Mouse (Mus musculus): ENCODE measurements at regions not wholly inside any gene's neighbourhood (a gene's known extent, or its start where the extent isn't known, plus 50 kb on each side); places are given as distances from the start of the nearest gene placed in this dataset.
A peak's percentile ranks its signal among the peaks of the same experiment; 100 is the strongest.
"Not testable (repeated sequence)": the region's sequence is repeated elsewhere in the genome, so short reads cannot be mapped to it uniquely, and the experiment has no call there.

GRCm38 (mm10) chrX:17818325-17818724, 246.2 kb upstream of the Fundc1 start:
- DNase-seq = peak in 1 of 2 experiments; percentile 2

- DNase-seq = no peak
Observed at GRCm38 (mm10) chrX:17817651-17818050, 245.5 kb upstream of the Fundc1 start.

DNA sequence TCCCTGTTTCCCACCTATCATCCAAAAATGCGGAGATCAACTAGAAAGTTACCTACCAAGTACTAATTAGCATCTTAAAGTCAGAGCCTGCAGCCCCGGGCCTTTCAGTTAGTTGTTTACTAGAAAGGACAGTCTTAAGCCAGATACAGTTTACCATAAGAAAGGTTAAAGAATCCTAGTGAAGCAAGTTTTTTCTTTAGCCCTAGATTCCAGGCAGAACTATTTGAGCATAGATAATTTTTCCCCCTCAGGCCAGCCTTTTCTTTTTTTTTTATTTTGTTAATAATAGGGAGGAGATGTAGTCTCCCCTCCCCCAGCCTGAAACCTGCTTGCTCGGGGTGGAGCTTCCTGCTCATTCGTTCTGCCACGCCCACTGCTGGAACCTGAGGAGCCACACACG, 215.9 kb upstream of the Fundc1 start:
- not testable (repeated sequence) for DNase-seq

DNA sequence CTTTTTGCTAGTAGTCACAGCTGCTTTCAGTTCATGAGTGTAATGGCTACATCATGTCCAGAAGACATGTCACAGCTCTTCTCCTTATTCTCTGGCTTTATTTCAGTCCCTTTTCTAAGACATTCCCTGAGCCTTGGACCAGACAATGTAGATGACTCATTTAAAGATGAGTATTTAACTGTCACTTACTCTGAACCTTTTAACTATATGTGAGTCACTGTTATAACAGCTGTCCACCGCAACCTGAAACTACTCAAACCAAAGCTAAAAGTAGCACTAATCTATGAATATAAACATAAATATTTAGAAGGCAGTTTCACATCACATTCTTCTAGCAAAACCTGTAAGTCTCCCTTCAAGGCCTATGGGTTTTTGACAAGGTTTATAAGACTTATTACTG, 203.8 kb upstream of the Fundc1 start:
- no peak for DNase-seq

DNA sequence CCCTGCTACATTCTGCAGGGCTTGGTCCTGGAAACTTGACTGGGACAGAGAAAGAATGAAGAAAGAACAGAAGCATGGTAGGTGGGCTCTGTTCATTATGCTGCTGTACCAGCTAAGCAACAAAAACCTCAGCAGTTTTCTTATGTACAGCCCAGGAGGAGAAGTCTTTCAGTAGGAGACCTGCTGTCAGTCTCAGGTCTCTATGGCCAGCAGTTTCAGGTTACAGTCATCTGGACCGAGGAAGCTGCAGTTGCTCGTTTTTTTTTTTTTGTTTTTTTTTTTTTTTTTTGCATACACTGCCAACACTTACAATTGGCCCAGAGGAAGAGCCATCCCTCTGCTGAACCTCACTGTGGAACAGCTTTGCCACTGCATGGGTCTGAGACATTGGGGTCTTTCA, 180.7 kb upstream of the Fundc1 start:
- DNase-seq = no peak

DNA sequence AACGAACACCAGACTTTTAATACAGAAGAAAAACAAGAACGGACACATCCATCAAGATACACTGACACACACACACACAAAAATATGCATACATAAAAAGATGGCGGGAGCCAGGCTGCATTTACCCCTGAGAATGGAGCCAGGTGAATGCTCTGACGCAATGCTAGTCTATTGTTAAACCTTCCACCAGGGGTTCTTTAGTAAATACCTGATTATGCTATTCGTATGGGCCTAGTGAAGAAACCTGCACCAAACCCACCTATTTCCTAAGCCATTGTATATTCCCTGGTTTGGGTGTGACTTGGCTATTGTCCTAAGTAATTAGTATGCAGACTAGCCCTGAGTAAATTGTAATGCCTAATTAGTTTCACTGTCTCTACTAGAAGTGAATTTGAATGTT, 179.3 kb upstream of the Fundc1 start:
- DNase-seq = no peak

DNA sequence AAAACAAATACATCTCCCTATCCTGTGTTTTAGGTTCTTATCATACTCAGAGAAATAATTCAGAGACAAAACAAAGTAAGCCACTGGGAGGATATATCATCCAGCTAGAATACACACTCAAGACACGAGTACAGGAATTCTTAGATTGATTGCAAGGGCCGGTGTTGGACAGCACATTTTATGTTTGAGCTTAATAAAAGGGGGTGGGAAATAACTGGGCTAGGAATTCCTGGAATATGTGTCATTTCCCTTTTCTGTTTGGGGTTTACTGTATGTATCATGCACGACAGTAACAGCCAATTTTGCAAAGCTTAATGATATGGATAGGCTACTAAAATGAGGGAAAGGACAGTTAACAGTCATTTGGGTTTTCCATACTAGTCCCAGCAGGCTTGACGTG, 158.1 kb upstream of the Fundc1 start:
- no peak for DNase-seq

GRCm38 (mm10) chrX:17725780-17726220, 153.7 kb upstream of the Fundc1 start:
- no peak for DNase-seq

DNA sequence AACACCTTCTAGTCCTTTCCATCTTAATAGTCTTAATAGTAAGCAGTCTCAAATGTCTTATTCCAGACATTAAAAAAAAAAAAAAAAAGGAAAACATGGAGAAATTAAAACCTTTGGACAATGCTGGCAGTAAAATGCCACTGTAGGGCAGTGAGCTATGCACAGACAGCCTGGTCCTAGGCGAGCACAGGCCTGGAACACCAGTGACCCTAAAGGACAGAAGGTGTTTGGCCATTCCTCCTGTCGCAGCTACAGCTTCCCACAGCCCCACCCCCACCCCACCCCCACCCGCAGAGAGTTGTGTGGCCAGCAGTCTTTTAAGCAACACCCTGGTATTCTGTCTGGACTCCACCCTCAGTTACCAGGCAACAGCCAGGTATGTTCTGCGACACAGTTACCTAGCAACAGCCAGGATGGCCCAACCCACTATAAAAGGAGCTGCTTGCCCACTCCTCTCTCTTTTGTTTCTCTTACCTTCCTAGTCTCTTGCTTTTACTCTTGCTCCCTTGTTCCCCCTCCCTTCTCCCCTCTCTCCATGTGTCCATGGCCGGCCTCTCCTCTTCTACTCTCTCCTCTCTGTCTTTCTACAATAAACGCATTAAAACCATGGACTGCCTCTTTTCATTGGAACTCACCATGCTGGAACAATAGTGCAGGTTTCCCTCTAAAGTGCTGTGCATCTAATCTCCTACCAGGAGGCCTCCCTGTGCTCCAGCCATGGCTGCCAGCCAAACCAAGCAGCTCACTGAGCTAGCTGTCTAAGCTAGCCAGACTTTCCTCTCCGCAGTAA, 153.1 kb upstream of the Fundc1 start:
- DNase-seq = peak; percentile 26 to 34

DNA sequence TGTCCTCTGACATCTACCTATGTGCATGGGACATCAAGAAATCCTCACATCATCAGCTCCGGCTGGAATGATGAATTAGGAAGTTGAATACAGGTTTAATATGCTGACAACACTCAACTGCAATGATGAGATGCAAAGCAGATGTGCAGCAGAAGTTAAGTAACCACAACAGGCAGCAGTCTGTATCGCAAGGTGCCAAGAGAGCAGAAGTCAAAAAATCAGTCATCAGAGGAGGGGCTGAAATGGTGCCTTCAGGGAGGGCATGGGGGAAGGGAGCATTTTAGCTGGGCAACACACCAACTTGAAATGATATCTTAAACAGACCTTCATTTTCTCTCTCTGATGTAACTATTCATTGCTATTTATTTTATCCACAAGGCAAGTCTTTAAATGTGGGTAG, 152.3 kb upstream of the Fundc1 start:
- DNase-seq = peak; percentile 0 to 2

- DNase-seq = not testable (repeated sequence)
Observed at GRCm38 (mm10) chrX:17721866-17722625, 149.9 kb upstream of the Fundc1 start.

DNA sequence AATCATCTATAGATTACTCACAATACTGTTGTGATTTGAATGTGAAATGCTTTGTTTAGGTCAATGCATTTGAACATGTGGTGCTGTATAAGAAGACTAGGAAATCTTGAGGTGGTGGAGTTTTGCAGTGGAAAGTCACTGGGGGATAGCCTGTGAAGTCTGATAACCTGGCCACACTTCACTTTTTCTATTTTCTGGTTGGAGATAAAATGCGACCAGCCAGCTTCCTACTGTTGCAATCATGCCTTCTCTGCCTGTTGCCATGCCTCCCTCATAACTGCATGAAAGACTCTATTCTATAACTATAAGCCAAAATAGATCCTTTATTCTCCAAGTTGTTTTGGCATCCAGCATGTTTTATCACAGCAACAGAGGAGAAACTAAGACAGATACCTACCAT, 142.4 kb upstream of the Fundc1 start:
- no peak for DNase-seq

- no peak for DNase-seq
Observed at GRCm38 (mm10) chrX:17712919-17713318, 140.8 kb upstream of the Fundc1 start.

- no peak for DNase-seq
Observed at GRCm38 (mm10) chrX:17712475-17712874, 140.3 kb upstream of the Fundc1 start.
